Mouse (Mus musculus) T-helper 2 cell (primary cell): Measurements from ENCODE around the gene Krt10.

Experiments used
- in situ Hi-C: fragments of 300-600 bp; cut with MboI, MseI; formaldehyde crosslinking; loops from one replicate; pipeline ENCODE4 v1.15.1; 2025; ENCODE audit warnings: high pct_unique_total_duplicates

Gene Krt10

DNA sequence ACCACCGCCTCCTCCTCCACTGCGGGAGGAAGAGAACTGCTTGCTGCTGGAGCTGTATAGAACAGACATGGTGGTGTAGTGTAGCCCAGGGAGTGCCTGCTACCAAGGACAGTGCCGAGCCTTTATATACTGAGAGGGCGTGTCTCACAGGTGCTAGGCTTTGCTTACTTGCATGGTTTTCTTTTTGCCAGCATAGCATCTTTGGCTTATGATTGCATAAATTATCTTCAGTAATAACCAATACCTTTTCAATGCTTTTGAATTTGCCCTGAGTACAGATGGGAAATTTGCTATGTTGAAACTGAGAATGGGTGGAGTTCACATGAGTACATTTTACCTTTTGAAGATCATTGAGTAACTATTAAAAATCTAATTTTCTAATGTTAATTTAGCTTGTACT lies at the start of gene Krt10:
Gene Krt10 (minus strand): TSS at position 101 of the 400 bp plus-strand sequence.
- in situ Hi-C loops = loop anchor here (10.0 kb wide), 1 partner anchor 204 kb away; no protein-coding TSS in a partner anchor

DNA sequence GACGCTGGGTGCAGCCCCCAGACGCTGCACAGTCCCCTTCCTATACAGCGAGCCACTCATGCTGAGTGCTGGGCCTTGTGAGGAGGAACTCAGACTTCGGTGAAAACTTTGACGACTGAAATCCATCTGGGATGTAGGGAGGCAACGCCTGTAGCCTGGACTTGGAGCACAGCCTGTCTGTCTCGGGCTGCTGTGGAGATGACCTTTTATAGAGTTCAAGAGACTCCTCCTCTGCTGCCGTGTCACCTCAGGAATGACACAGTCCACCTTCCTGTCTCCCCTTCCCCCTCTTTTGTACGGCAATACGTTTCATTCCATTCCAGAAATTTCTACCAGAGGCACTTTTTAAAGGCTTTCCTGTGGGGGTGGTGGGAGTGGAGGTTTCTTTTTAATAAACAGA lies 48.8 kb upstream of the Krt10 start, which contains the start of gene Krt20:
Gene Krt20 (minus strand): TSS at position 179 of the 400 bp plus-strand sequence.
- in situ Hi-C loops = no loop called here

DNA sequence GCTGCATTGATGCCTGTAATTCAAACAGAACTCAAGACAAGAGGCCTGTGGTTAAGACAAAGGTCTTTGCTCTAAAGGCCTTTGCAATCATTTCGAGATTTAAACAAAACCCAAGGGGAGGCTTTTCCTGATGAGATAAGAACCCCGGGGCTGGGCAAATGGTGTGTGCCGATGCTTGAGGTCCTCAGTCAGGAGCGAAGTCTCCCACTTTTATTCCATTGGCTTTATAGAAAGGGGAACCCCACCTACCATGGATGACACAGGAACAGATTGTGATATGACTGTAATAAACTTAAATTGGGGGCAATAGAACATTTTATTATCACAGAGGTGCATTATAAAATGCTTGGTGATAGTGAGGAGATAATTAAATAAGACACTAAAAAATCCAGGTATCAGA lies 47.5 kb upstream of the Krt10 start:
- in situ Hi-C loops = no loop called here

DNA sequence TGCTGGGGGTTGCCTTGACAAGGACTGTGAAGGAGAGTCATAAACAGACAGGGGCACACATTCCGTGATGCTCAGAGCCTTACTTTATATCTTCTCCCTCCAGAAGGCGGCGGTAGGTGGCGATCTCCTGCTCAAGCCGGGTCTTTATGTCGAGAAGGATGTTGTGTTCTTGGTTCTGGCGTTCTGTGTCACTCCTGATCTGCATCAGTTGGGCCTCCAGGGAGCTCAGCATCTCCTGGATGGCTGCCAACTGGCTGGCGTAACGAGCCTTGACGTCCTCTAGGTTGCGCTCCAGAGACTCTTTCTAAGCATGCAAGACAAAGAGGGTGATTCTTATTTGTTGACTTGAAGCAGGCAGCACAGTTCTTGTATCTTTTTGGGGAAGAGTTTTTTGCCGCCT lies 41.5 kb upstream of the Krt10 start:
- in situ Hi-C loops = no loop called here

DNA sequence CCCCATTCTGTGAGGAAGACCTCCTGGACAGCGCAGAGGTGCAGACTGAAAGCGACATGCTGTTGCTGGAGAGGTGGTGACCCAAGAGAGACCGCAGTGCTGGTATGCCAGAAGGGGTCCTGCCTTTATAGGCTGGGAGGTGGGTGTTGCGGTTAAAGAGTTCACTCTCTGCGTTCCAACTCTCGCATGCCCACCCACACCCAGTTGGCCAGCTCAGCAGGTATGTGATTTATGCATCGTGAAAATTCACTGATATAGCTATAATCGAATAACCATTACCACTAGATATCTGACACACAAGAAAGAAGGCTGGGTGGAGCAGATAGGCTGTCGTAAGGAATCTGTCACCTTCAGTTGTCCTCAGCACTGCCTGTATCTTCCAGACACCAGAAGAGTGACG lies 33.0 kb upstream of the Krt10 start, which contains the start of gene Krt12:
Gene Krt12 (minus strand): TSS at position 101 of the 400 bp plus-strand sequence.
- in situ Hi-C loops = no loop called here

DNA sequence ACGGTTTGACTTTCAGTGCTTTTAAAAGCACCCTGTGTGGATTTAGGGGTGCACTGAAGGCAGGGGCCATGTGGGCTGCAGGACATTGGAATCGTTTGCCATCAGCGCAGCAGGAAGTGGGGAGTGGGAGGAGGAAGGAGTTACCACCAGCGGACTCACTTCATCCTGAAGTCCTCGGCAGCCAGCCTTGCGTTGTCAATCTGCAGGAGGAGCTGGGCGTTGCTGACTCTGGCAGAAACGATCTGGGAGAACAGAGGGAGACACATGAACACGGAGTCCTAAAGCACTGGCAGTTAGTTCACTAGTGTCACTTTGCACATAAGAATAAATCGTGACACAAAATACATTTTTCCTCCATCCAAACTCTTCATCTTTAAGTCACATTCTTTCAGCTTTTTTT lies 31.4 kb upstream of the Krt10 start:
- in situ Hi-C loops = no loop called here

DNA sequence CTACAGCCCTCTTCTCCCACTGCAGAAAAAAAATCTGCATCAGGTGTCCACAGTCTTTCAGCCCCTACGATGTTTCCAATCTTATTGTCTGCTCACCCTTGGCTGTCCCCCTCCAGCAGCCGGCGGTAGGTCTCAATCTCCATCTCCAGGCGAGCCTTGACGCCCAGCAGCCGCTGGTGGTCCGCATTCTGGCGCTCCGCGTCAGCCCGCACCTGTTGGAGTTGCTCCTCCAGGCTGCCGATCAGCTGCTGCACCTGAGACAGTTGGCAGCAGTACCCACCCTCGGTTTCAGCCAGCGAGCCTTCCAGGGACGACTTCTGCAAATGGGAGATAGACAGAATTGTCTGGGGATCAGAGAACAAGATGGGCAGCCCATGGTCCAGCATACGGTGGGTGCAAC lies 28.7 kb upstream of the Krt10 start:
- in situ Hi-C loops = no loop called here

DNA sequence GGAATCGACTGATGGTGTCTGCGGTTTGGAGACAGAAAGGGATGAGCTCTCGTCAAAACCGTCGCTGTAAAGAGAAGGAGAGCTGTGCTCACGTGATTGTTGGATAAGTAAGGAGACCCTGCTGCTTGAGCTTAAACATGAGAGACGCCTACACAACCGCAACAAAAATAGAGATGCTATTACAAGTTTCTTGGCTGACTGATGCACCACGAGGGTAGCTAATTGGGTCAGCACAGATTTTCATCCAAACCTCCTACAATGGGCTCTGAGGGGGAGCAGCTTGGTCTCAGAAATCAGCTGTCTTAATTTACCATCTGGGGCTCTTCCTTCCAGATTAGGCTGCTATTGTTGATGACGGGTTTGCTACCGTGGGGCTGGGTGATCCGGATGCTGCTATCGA lies 27.7 kb upstream of the Krt10 start:
- in situ Hi-C loops = no loop called here

DNA sequence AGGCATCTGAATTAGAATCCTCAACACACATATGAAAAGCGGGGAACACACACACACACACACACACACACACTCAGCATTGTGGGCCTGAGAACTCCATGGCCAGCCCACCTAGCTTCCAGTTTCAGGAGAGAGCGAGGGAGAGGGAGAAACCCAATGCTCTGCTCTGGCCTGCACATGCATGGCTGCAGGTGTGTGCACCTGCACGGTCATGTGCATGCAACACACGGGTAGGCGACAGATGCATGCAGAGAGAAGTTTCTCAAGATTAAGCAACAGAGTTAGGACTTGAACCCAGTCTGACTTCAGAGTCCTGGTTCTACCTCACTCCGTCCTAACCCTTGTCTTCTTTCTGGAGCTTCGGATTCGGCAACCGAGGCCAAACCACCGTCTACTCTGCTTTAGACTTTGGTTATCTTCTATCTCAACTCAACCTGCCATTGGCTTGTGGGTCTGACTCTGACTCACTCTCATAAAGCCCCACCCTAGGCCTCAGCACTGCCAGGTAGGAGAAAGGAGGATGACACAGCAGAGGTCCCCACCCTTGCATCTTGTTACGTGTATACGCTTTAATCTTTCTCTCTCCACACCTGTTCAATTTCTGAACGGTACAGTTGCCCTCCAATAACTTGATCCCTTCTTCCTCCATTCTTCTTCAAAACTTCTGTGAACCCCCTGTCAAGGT lies 25.4 kb upstream of the Krt10 start:
- in situ Hi-C loops = no loop called here

DNA sequence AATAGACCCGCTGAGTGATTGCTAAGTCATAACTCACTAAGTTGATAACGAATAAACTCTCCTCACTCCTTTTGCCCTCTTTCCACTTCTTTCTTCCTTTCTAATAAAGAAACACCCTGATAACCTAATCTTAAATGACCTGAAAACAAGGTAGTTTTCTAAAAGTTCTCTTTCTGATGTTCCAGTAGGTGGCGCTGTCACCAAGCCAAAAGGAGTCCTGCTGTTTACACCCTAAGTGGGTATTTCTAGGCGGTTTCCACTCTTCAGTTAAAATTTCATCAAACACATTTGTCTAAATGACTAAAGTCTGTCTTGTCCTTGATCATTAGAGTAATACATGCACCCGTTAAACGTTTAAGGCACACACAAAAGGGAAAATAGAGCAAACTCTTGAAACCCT lies 24.1 kb upstream of the Krt10 start:
- in situ Hi-C loops = no loop called here

DNA sequence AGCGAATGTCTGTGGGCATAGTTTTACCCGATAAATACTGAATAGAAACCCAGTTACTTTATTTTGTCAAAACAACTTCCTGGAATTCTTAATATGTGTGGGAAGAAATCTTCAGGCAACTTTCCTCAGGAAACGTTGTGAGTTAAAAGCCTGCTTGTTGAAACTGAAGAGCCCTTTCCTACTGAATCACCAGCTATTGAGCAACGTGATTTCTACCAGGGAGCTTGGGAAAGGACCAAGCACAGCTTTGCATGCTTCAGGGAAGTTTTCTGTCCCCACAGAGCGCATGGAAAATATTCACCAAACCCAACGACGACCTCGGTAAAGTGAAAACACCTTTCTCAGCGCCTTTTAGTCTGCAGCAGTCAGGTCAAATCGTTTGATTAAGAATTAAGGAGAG lies 17.0 kb upstream of the Krt10 start:
- in situ Hi-C loops = no loop called here

DNA sequence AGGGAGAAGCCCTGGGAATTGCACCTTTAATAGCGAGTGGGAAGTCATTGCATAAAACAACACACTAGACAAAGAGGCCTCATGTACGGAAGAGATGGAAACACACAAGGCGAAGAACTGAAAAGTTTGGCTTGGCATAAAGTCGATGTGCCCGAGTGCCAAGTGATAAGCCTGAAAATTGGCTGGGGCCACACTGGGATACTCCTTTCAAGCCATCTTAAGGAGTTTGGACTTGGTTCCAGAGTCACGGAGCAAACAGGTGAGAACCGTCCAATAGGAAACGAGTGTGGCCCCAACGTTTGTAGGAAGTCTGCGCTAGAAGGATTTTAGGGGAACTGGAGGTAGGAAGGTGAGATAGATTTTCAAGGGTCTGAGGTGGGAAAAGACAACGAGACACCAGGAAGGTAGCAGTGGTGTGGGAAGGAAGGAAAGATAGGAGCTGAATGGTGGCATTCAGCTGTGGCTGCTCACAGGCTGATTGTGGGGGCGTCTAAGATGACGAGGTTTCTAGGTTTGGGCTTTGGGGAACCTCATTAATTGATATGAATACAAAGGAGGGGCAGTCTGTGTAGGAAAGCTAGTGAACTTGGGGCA lies 10.9 kb upstream of the Krt10 start:
- in situ Hi-C loops = no loop called here

DNA sequence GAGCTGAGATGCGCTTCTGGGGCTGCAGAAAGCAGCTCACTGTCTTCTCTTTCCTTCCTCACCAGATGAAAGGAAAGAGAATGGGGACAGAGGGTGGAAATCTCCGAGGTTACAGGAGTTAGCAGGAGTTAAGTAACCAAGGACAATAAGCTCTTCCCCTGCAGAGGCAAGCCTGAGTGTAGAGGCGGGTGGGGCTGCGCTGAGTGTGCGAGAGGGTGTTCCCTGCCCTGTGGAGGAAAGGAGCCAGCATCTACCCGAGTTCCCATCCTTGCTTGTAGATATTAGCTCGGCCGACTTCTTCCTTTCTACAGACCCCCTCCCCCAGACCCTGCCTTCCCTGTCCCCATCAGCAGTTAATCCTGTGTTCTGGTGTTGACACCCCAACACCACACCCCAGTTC lies 9.7 kb upstream of the Krt10 start:
- in situ Hi-C loops = no loop called here

DNA sequence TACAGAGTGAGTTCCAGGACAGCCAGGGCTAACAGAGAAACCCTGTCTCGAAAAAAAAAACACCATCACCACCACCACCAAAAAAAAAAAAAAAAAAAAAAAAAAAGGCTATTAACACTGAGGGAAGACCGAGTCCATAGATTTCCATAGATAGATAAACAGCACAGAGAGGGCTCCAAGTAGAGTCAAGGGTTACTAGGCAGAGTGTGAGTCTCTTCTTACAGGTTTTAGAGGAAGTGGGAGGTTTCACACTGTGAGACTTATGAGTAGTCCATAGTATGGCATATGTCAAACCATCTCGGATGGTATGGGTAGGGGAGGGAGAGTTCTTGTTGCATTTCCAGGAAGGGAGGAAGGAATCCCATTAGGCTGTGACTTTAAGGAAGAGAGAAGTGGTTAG lies 8.9 kb upstream of the Krt10 start:
- in situ Hi-C loops = no loop called here

DNA sequence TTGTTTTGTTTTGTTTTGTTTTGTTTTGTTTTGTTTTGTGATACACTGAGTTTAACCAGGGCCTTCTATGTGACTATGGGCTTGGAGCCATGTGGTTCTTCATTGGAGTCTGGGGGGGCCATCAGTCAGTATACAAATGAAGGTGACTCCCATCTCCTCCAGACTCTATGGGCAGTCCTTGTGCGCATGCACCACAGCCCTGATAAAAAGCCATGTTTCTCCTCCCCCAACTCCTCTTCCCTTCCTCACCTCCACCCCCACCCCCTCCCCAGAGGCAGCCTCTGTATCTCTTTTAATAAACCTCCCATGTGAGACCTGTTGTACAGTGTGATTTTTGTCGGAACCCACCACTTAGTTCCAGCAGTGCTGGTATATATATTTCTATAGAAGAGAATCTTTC lies 7.5 kb upstream of the Krt10 start:
- in situ Hi-C loops = no loop called here

DNA sequence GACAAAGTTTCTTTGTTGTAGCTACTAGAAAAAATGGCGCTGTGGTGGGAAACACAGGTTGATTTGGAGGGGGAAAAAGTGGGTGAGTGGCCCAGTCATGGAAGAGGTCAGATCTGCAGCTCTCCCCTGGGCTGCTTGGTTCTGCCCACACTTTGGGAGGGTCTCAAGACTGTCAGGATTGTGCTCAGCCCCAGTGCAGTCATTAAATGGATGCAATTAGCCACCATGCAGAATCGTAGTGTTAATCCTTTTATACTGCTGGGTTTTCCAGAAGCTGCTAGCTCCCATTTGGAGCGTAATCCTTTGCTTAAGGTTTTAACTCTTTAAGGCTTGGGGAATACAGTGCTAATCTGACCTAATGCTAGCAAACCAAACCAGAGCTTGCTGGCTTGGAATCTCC lies 6.9 kb upstream of the Krt10 start:
- in situ Hi-C loops = no loop called here

DNA sequence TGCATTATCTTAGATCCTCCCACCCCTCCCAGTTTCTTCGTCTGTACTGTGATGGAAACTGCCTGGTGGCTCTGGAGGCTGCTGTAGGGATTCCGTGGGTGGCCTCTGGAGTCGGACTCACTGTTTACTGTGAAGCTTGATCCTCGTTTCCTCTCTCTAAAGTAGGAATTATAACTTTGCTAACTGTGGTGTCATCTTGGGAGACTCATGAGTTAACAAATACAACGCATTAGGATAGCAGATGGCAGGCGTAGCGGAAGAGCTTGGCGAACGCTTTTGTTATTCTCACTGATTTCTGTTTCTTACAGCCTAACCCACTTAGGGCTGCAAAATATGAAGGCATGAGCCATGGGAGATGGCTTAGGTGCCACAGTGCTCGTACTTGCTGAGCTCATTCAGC lies 3.3 kb upstream of the Krt10 start:
- in situ Hi-C loops = no loop called here

DNA sequence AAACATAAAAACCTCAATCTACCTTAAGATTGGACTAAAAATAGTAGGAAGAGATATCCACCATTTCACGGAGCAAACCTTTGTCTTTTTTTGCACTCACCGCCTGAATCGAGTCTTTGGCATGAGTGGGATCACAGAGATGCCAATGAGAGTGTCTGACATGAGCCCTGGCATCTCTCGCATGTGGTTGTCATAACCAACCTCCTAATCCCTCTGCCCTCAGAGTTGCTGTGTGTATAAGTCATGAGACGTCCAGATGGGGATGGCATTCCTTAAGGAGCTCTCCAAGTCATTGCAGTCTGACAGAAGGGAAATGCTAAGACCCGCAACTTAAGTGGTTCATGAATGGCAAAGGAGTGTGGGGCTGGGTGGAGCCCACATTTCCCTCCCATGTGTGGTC lies 2.2 kb upstream of the Krt10 start:
- in situ Hi-C loops = no loop called here

DNA sequence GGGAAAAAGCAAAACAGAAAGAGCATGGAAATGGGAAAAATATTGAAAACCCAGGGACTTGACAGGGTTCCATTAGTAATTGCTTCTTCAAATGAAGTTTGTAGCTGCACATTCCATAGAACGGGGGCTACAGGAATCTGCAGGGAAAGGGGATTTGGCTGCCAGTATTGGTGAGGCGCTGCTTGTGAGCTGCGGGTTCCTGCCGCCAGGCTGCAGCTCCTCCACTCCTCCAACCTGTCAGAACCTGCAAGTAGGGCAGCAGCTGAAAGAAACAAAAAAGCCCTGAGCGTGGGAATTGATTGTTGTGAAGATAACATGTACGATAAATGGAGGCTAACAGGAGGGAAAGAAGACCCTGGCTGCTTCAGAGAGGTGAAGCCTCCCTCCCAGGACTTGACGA lies 1.7 kb upstream of the Krt10 start:
- in situ Hi-C loops = no loop called here

DNA sequence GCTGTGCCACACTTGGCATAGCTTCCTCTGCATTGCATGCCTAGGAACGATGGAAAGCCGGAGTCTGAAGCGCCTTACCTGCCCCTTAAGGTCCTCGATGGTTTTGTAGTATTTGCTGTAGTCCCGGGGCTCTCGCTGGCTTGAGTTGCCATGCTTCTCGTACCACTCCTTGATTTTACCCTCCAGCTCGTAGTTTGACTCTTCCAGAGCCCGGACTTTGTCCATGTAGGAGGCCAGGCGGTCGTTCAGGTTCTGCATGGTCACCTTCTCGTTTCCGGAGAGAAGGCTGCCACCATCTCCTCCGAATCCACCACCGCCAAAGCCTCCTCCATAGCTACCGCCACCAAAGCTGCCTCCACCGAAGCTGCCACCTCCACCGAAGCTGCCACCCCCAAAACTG lies 503 bp downstream of the Krt10 start:
- in situ Hi-C loops = loop anchor here (10.0 kb wide), 1 partner anchor 204 kb away; no protein-coding TSS in a partner anchor

DNA sequence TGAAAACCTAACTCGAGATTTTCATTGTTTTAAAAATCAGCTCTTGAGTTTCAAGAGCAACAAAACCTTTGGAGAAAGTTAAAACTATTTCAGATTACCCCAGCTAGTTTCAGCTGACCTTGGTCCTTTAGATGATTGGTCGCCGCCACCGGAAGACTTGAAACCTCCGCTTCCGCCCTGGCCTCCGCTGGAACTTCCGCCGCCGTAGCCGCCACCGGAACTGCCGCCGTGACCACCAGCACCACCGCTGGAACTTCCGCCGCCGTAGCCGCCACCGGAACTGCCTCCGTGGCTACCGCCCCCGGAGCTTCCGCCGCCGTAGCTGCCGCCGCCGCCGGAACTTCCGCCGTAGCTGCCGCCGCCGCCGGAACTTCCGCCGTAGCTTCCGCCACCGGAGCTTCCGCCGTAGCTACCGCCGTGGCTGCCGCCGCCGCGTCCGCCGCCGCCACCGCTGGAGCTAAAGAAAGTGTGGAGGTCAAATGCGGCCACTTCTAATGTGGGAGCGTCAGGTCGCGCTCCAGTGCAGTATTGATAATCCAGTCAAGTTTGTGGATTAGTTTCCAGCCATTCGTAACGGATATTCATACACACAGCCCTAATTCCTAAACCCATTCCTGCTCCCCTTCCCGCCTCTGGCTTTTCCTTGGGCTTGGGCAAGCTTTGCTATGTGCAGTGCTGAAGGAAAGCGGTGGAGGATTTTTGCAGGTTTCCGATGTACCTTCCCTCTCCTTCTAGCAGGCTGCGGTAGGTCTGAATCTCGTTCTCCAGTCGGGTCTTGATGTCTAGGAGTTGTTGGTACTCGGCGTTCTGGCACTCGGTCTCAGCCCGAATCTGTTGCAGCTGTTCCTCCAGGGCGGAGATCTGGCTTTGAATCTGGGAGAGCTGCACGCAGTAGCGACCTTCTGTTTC lies 3.1 kb downstream of the Krt10 start:
- in situ Hi-C loops = loop anchor here (10.0 kb wide), 1 partner anchor 201 kb away; no protein-coding TSS in a partner anchor

DNA sequence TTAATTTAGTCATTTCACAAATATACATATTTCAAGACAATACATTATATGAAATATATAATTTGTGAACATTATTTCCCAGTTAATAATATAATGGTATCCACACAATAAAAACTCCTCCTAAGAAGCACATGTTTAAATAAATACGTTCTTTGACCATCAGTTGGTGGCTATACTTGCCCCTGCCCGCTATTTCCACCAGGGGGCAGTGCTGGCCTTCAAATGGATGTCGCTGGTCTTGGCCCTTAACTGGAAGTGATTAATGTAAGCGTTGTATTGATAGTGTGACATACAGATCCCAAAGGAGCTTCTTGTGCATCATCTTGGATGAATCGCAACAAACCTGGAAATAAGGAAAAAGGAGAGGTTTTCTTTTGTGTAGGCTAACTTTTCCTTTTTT lies 9.6 kb downstream of the Krt10 start:
- in situ Hi-C loops = no loop called here
